Mouse (Mus musculus) layer of hippocampus, adult 8-10 months (tissue): ENCODE results near the gene Capn2. TPM values are rescaled to one million over a fixed set of nuclear protein-coding genes. Genes with fewer than 3 reads are reported as not detected.

Source experiments
- total RNA-seq, 4 experiments: library from RNA; stranded (reverse); gene quantifications; 2 replicates each; pipeline ENCODE4 v1.2.4; 2022

Gene Capn2
- total RNA-seq, 4 experiments from 2014 or later: 68.8 to 72.9 (median 71.6) TPM

Other genes with a start within 250 kb of the Capn2 start
- gene Degs1, start 234.8 kb downstream of the Capn2 start, total RNA-seq: 10 to 100 TPM; 74.3 to 83.6 (median 79.5) TPM
- 10 to 100 TPM; 42.6 to 52.8 (median 49.5) TPM for gene Fbxo28, start 176.0 kb downstream of the Capn2 start, total RNA-seq
- gene Trp53bp2, start 108.4 kb downstream of the Capn2 start, total RNA-seq: 10 to 100 TPM; 29.3 to 34.7 (median 31.2) TPM
- gene Capn8, start 47.4 kb upstream of the Capn2 start, total RNA-seq: not detected
- under 1 TPM in 3 of 4 experiments, not detected in 1; 0.18 to 0.25 (median 0.20) TPM for gene Ccdc185, start 231.6 kb upstream of the Capn2 start, total RNA-seq
- 100 to 1,000 TPM; 116 to 129 (median 123) TPM for gene Susd4, start 246.3 kb upstream of the Capn2 start, total RNA-seq